Mouse (Mus musculus) neural tube, embryonic 14.5 days (tissue): Measurements from ENCODE around the gene Mobp. TPM values are rescaled to one million over a fixed set of nuclear protein-coding genes. Genes with fewer than 3 reads are reported as not detected.

ENCODE experiments used
- ATAC-seq: fragments of 200-750 bp; cut with Nextera tagmentation; 2 replicates; pipeline ENCODE4 v1.8.0; 2017; ENCODE audit warnings: low read depth, mild to moderate bottlenecking, moderate TSS enrichment, moderate library complexity
- H3K27ac ChIP-seq: fragments of 300-500 bp; sonication (generic); 2 replicates; pipeline ENCODE4 v1.5.1; 2014; ENCODE audit warnings: low read depth, mild to moderate bottlenecking, control low read depth, low read length, moderate library complexity, mixed read lengths
- H3K27me3 ChIP-seq: fragments of 300-500 bp; sonication (generic); 2 replicates; pipeline ENCODE4 v1.6.1; 2014; ENCODE audit warnings: low read length; ENCODE audit not compliant: control insufficient read depth, insufficient read depth
- H3K36me3 ChIP-seq: fragments of 300-500 bp; sonication (generic); 2 replicates; pipeline ENCODE4 v1.6.1; 2014; ENCODE audit warnings: low read length, mixed read lengths; ENCODE audit not compliant: control insufficient read depth, insufficient read depth
- H3K4me1 ChIP-seq: fragments of 300-500 bp; sonication (generic); 2 replicates; pipeline ENCODE4 v1.6.1; 2014; ENCODE audit warnings: low read length; ENCODE audit not compliant: control insufficient read depth, insufficient read depth
- H3K4me2 ChIP-seq: fragments of 300-500 bp; sonication (generic); 2 replicates; pipeline ENCODE4 v1.6.1; 2014; ENCODE audit warnings: mild to moderate bottlenecking, low read depth, low read length, control low read depth
- H3K4me3 ChIP-seq: fragments of 300-500 bp; sonication (generic); 2 replicates; pipeline ENCODE4 v1.5.1; 2014; ENCODE audit warnings: low read depth, low read length, control low read depth, mixed read lengths
- H3K9ac ChIP-seq: fragments of 300-500 bp; sonication (generic); replicated peaks from 2 replicates; pipeline ENCODE4 v1.6.1; 2014; ENCODE audit warnings: low read depth, mild to moderate bottlenecking, control low read depth, low read length, mixed read lengths
- H3K9me3 ChIP-seq: fragments of 300-500 bp; sonication (generic); 2 replicates; pipeline ENCODE4 v1.6.1; 2016; ENCODE audit warnings: low read length; ENCODE audit not compliant: control insufficient read depth
- WGBS: fragments of 180-500 bp; shearing (Covaris S2); extraction: QIAGEN DNeasy Blood & Tissue Kit; methylation state at CpG from one replicate; pipeline ENCODE4 v1.1.7; 2014; 5-methylcytosine and 5-hydroxymethylcytosine counted together
- polyA plus RNA-seq: library from polyadenylated mRNA; unstranded; fragments of >200 nt; fragmentation: Nextera tagmentation; extraction: Ambion mirVana; gene quantifications from 2 replicates; pipeline ENCODE4 v1.2.1, GENCODE M21; 2014

Mobp gene
- polyA plus RNA-seq, 1 experiment from 2014 or later, result 0.16 TPM

DNA sequence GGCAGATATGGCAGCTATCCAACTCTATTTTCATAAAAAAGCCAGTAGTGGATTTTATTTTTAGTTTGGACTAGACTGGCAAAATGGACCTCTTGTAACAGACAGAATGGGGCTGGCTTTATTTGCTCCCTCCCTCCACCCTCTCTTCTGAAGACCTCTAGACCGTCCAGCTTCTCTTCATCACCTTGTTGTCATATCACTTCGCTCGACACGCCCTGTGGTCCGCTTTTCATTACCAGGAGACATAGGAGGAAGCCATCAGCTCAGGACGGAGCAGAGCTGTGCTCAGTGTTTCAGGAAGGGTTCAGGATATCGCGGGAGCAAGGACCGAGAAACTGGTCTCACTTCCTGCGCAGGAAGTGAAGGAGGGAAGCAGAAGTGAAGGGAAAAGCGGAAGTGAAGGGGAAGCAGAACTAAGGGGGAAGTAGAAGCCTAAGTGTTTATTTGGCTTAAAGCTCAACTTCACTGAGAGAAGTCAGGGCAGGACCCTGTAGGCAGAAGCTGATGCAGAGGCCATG is 65.5 kb downstream of the Mobp start:
- no peak overlapping the region for H3K4me3 ChIP-seq
- ATAC-seq, result no peak
- H3K27me3 ChIP-seq, result no peaks in the 10 kb centered on the region
- WGBS, result 93% methylated on average over 11 of the region's 11 CpGs
- no peaks in the 10 kb centered on the region for H3K36me3 ChIP-seq
- H3K4me1 ChIP-seq, result 0 out of 2 replicates have a peak, but pooled peaks cover 3% of the 10 kb centered on the region
- H3K4me2 ChIP-seq, result no peak overlapping the region
- H3K27ac ChIP-seq, result no peak overlapping the region
- H3K9ac ChIP-seq, result no peak overlapping the region
- H3K9me3 ChIP-seq, result no peaks in the 10 kb centered on the region

DNA sequence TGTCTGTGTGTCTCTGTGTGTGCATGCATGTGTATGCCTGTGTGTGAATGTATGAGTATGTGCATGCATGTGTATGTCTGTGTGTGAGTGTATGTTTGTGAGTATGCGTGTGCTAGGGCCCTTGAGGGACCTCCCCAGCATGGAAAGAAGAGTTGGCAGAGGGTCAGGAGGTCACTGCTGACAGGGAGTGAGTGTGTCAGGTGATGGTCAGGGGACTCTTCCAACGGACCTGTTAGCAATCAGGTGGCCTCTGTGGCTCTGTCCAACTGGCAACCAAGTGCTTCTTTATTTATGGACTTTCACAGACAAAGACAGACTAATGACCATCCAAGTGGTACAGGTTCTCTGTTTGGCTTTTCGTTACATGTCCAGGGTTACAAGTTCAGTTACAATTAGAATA is 69.9 kb downstream of the Mobp start:
- Histone ChIP-seq H3K9ac (no peak overlapping the region), H3K9me3 (no peaks in the 10 kb centered on the region), H3K4me1 (0 out of 2 replicates have a peak, but pooled peaks cover 2% of the 10 kb centered on the region), H3K4me3 (no peak overlapping the region), H3K4me2 (no peak overlapping the region), H3K27me3 (no peaks in the 10 kb centered on the region), H3K27ac (no peak overlapping the region), H3K36me3 (no peaks in the 10 kb centered on the region)
- 57% methylated on average over 3 of the region's 3 CpGs for WGBS
- ATAC-seq, result no peak

Other genes with a start within 250 kb of the Mobp start
- gene Gorasp1, start 212.1 kb upstream of the Mobp start, polyA plus RNA-seq, result 20.6 and 23.3 TPM in 2 replicates
- gene Ttc21a, start 212.1 kb upstream of the Mobp start, polyA plus RNA-seq, result 0.54 and 0.74 TPM in 2 replicates
- 0.20 and 0.75 TPM in 2 replicates for gene Csrnp1, start 165.0 kb upstream of the Mobp start, polyA plus RNA-seq
- gene Xirp1, start 126.1 kb upstream of the Mobp start, polyA plus RNA-seq, result 0.03 TPM in 1 of 2 replicates, not detected in the other
- gene Cx3cr1, start 79.8 kb upstream of the Mobp start, polyA plus RNA-seq, result 7.1 and 9.8 TPM in 2 replicates
- gene Ccr8, start 57.6 kb upstream of the Mobp start, polyA plus RNA-seq, result not detected in 2 replicates
- 38.1 and 43.8 TPM in 2 replicates for gene Slc25a38, start 39.3 kb upstream of the Mobp start, polyA plus RNA-seq
- 1,052 and 1,113 TPM in 2 replicates for gene Rpsa, start 22.0 kb upstream of the Mobp start, polyA plus RNA-seq
- 5.2 and 6.3 TPM in 2 replicates for gene Myrip, start 151.8 kb downstream of the Mobp start, polyA plus RNA-seq